Mouse (Mus musculus) forebrain, postnatal 0 days (tissue): ENCODE measurements around the gene Rab19. TPM values are rescaled to one million over a fixed set of nuclear protein-coding genes. Genes with fewer than 3 reads are reported as not detected.
"Not testable (repeated sequence)": the region's sequence is repeated elsewhere in the genome, so short reads cannot be mapped to it uniquely, and the experiment has no call there.

ENCODE experiments used
- ATAC-seq: fragments of 200-750 bp; cut with Nextera tagmentation; 2 replicates; pipeline ENCODE4 v1.8.0; 2017; ENCODE audit warnings: mild to moderate bottlenecking, moderate library complexity
- DNase-seq: peaks from one replicate; pipeline ENCODE4 v3.0.0-alpha.2; 2015
- H3K27ac ChIP-seq: fragments of 300-500 bp; sonication (generic); 2 replicates; pipeline ENCODE4 v1.5.1; 2014; ENCODE audit warnings: low read depth, mild to moderate bottlenecking, antibody characterized with exemption, low read length, moderate library complexity, mixed read lengths
- H3K27me3 ChIP-seq: fragments of 300-500 bp; sonication (generic); 2 replicates; pipeline ENCODE4 v1.6.1; 2014; ENCODE audit warnings: mild to moderate bottlenecking, low read length, mixed read lengths; ENCODE audit not compliant: insufficient read depth
- H3K36me3 ChIP-seq: fragments of 300-500 bp; sonication (generic); 2 replicates; pipeline ENCODE4 v1.6.1; 2014; ENCODE audit warnings: mild to moderate bottlenecking, moderate library complexity; ENCODE audit not compliant: insufficient read depth
- H3K4me1 ChIP-seq: fragments of 300-500 bp; sonication (generic); 2 replicates; pipeline ENCODE4 v1.6.1; 2014; ENCODE audit warnings: antibody characterized with exemption; ENCODE audit not compliant: insufficient read depth
- H3K4me2 ChIP-seq: fragments of 300-500 bp; sonication (generic); 2 replicates; pipeline ENCODE4 v1.6.1; 2014; ENCODE audit warnings: low read depth, mild to moderate bottlenecking, moderate library complexity
- H3K4me3 ChIP-seq: fragments of 300-500 bp; sonication (generic); 2 replicates; pipeline ENCODE4 v1.5.1; 2014; ENCODE audit warnings: low read depth, low read length, mixed read lengths
- H3K9ac ChIP-seq: fragments of 300-500 bp; sonication (generic); 2 replicates; pipeline ENCODE4 v1.6.1; 2014; ENCODE audit warnings: mild to moderate bottlenecking
- H3K9me3 ChIP-seq: fragments of 300-500 bp; sonication (generic); 2 replicates; pipeline ENCODE4 v1.6.1; 2016; ENCODE audit warnings: low read length
- CTCF ChIP-seq: sonication (generic); IDR thresholded peaks from 2 replicates; pipeline ENCODE4 v1.5.1; 2016; ENCODE audit warnings: antibody characterized with exemption, control low read depth, low read depth
- WGBS: fragments of 180-500 bp; shearing (Covaris S2); extraction: QIAGEN DNeasy Blood & Tissue Kit; methylation state at CpG from one replicate; pipeline ENCODE4 v1.1.7; 2014; 5-methylcytosine and 5-hydroxymethylcytosine counted together
- polyA plus RNA-seq: library from polyadenylated mRNA; unstranded; fragments of >200 nt; fragmentation: Nextera tagmentation; extraction: Ambion mirVana; gene quantifications from 2 replicates; pipeline ENCODE4 v1.2.1, GENCODE M21; 2015
- total RNA-seq: library from RNA; depleted of rRNA; stranded (reverse); fragments of >200 nt; gene quantifications from 2 replicates; pipeline ENCODE4 v1.2.3, GENCODE M21; 2014

Gene Rab19
- total and polyA plus RNA-seq, 2 experiments from 2014 or later: 0.12 TPM; not detected in 1

- no peak for ATAC-seq
- DNase-seq: no peak
These were observed 48.2 kb downstream of the Rab19 start for GRCm38 (mm10) chr6:39429007-39429788.

GRCm38 (mm10) chr6:39430722-39431121 is 49.7 kb downstream of the Rab19 start:
- ATAC-seq (no peak), DNase-seq (no peak)
- Histone ChIP-seq H3K4me1 (no peaks in the 10 kb centered on the region), H3K27me3 (no peaks in the 10 kb centered on the region), H3K4me3 (no peak overlapping the region), H3K27ac (no peak overlapping the region), H3K36me3 (no peaks in the 10 kb centered on the region), H3K9me3 (no peaks in the 10 kb centered on the region), H3K4me2 (no peak overlapping the region), H3K9ac (no peak overlapping the region)
- 78% methylated on average over 11 of the region's 11 CpGs for WGBS
- TF ChIP-seq CTCF: no peak

More at GRCm38 (mm10) chr6:39429007-39429788, 48.2 kb downstream of the Rab19 start:
- Histone ChIP-seq H3K27ac (no peak overlapping the region), H3K4me1 (no peaks in the 10 kb centered on the region), H3K27me3 (no peaks in the 10 kb centered on the region), H3K36me3 (no peaks in the 10 kb centered on the region), H3K9ac (no peak overlapping the region), H3K4me3 (no peak overlapping the region), H3K4me2 (no peak overlapping the region), H3K9me3 (no peaks in the 10 kb centered on the region)
- WGBS: 77% methylated on average over 6 of the region's 6 CpGs
- no peak for TF ChIP-seq CTCF

- DNase-seq (no peak), ATAC-seq (no peak)
These were observed 52.2 kb downstream of the Rab19 start for GRCm38 (mm10) chr6:39433174-39433573.

GRCm38 (mm10) chr6:39433701-39434100 is 52.7 kb downstream of the Rab19 start:
- no peak for DNase-seq
- ATAC-seq: no peak
- H3K9ac ChIP-seq: no peak overlapping the region
- no peaks in the 10 kb centered on the region for H3K4me1 ChIP-seq
- no peak overlapping the region for H3K4me2 ChIP-seq
- no peak for TF ChIP-seq CTCF
- H3K27me3 ChIP-seq: no peaks in the 10 kb centered on the region
- no peak overlapping the region for H3K27ac ChIP-seq
- H3K9me3 ChIP-seq: no peaks in the 10 kb centered on the region
- no peaks in the 10 kb centered on the region for H3K36me3 ChIP-seq
- no peak overlapping the region for H3K4me3 ChIP-seq

More at GRCm38 (mm10) chr6:39433174-39433573, 52.2 kb downstream of the Rab19 start:
- H3K4me1 ChIP-seq: no peaks in the 10 kb centered on the region
- no peaks in the 10 kb centered on the region for H3K9me3 ChIP-seq
- no peak overlapping the region for H3K4me3 ChIP-seq
- no peaks in the 10 kb centered on the region for H3K27me3 ChIP-seq
- WGBS: 83% methylated on average over 4 of the region's 4 CpGs
- no peak overlapping the region for H3K9ac ChIP-seq
- no peak overlapping the region for H3K4me2 ChIP-seq
- no peak overlapping the region for H3K27ac ChIP-seq
- no peak for TF ChIP-seq CTCF
- no peaks in the 10 kb centered on the region for H3K36me3 ChIP-seq

GRCm38 (mm10) chr6:39434111-39434885 is 53.3 kb downstream of the Rab19 start:
- no peak overlapping the region for H3K4me2 ChIP-seq
- H3K4me1 ChIP-seq: no peaks in the 10 kb centered on the region
- no peaks in the 10 kb centered on the region for H3K9me3 ChIP-seq
- TF ChIP-seq CTCF: no peak
- 93% methylated on average over 2 of the region's 2 CpGs for WGBS
- H3K4me3 ChIP-seq: no peak overlapping the region
- ATAC-seq: no peak
- no peaks in the 10 kb centered on the region for H3K36me3 ChIP-seq
- no peaks in the 10 kb centered on the region for H3K27me3 ChIP-seq
- no peak for DNase-seq
- H3K27ac ChIP-seq: no peak overlapping the region
- no peak overlapping the region for H3K9ac ChIP-seq

- no peak overlapping the region for H3K4me2 ChIP-seq
- H3K9me3 ChIP-seq: no peaks in the 10 kb centered on the region
- no peak for DNase-seq
- 19% methylated on average over 2 of the region's 2 CpGs for WGBS
- ATAC-seq: peak; percentile 25
- H3K27ac ChIP-seq: no peak overlapping the region
- no peaks in the 10 kb centered on the region for H3K36me3 ChIP-seq
- no peak overlapping the region for H3K9ac ChIP-seq
- no peaks in the 10 kb centered on the region for H3K4me1 ChIP-seq
- H3K27me3 ChIP-seq: no peaks in the 10 kb centered on the region
- no peak overlapping the region for H3K4me3 ChIP-seq
- TF ChIP-seq CTCF: no peak
These were observed 54.0 kb downstream of the Rab19 start for GRCm38 (mm10) chr6:39434886-39435492.

GRCm38 (mm10) chr6:39435875-39436274 is 54.9 kb downstream of the Rab19 start:
- 94% methylated on average over 5 of the region's 5 CpGs for WGBS

GRCm38 (mm10) chr6:39437519-39437918 is 56.5 kb downstream of the Rab19 start:
- not testable (repeated sequence) for H3K9ac ChIP-seq, H3K4me3 ChIP-seq, H3K27me3 ChIP-seq, H3K9me3 ChIP-seq, H3K4me2 ChIP-seq, H3K4me1 ChIP-seq, ATAC-seq, H3K27ac ChIP-seq, DNase-seq, H3K36me3 ChIP-seq
- 91% methylated on average over 6 of the region's 6 CpGs for WGBS

More at GRCm38 (mm10) chr6:39435875-39436274, 54.9 kb downstream of the Rab19 start:
- H3K4me3 ChIP-seq: no peak overlapping the region
- DNase-seq (no peak), ATAC-seq (no peak)
- H3K4me1 ChIP-seq: no peaks in the 10 kb centered on the region
- no peaks in the 10 kb centered on the region for H3K36me3 ChIP-seq
- no peak overlapping the region for H3K9ac ChIP-seq
- H3K9me3 ChIP-seq: no peaks in the 10 kb centered on the region
- H3K27ac ChIP-seq: no peak overlapping the region
- no peaks in the 10 kb centered on the region for H3K27me3 ChIP-seq
- no peak for TF ChIP-seq CTCF
- H3K4me2 ChIP-seq: no peak overlapping the region
